Mouse (Mus musculus) left cerebral cortex, postnatal 14 days (tissue): ENCODE measurements at regions not wholly inside any gene's neighbourhood (a gene's known extent, or its start where the extent isn't known, plus 50 kb on each side); places are given as distances from the start of the nearest gene placed in this dataset.

Experiments
- DNase-seq, 2 experiments: peaks; one replicate each; pipeline ENCODE4 v3.0.0; 2021 to 2022; ENCODE audit warnings: low spot score in 2 of 2, mixed read lengths in 1 of 2
- intact Hi-C: fragments of 180-260 bp; cut with DNase I; formaldehyde crosslinking; loops from one replicate; pipeline ENCODE4 v1.15.1; 2025

DNA sequence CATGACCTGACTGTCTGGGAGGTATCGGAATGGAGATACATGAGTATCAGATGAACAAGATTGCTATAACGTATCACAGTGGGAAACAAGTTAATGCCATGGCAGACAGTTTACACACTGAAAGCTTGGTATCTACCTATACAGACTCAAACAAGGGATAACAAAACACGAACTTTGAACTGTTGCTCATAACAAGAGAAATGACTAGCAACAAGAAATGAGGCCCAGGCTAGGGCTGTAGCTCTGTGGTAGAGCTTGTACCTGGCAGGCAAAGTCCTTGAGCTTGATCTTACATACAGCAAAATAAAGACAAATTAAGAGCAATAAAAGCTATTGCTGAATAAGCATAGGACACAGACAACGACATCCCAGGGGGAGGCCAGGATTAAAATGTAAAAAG, 172.4 kb upstream of the Pln start:
- intact Hi-C loops, result no loop called here
- no peak for DNase-seq

DNA sequence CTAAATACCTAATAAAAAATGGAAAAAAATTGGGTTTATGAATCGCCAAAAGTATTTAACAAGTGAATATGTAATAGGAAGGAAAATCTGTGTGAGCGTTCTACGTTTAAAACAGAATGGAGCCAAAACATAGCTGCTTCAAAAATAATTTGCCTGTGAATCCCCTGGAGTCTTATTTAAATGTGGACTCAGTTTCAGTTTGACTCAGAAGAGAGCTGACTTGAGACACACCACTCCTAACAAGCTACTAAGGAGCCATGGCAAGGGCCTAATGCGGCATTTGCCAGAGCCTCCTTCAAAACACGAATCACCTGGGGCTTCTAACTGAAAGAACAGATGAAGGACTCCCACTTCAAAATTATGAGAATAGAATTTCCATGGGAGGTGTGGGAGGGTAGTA, 169.7 kb upstream of the Pln start:
- intact Hi-C loops, result no loop called here
- no peak for DNase-seq

DNA sequence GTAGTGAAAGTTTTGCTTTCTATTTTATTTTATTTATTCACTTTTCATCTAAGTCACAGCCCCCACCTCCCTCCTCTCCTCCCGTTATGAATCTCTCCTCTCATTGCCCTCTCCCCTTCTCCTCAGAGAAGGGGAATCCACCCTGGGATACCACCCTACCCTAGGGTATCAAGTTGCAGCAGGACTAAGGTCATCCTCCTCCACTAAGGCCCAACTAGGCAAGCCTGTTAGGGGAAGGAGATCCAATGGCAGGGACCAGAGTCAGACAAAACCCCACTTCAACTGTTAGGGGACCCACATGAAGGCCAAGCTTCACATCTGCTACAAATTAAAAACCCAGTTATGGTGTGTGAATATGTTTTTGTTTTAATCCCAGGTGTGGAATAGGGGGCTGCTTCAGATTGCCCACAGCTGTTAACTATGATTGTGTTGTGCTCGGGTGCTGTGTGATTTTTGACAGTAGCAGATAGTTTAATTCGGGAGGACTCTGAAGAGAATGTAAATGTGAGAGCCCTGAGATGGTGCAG, 163.4 kb upstream of the Pln start:
- DNase-seq, result no peak
- intact Hi-C loops, result no loop called here

DNA sequence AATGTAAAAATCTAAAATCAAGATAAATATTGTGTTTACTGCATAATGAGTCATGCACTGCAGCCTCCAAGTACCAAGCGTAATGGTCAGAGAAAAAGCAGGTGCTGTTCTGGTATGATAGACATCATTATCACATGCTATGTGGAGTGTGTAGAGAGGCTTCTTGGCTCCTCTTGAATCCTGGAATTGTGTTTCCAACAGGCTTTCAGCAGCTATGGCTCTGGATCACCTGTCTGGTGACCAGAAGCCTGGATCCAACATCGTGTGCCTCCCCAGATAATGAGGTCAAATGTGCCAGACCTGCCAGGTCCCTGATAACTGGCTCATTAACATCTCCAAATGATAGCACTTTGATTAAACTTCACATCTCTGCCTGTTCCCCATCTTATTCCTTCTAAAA, 161.5 kb upstream of the Pln start:
- DNase-seq, result no peak
- intact Hi-C loops, result no loop called here

GRCm38 (mm10) chr10:53178561-53178960, 158.9 kb upstream of the Pln start:
- intact Hi-C loops, result no loop called here
- DNase-seq, result no peak

- intact Hi-C loops, result no loop called here
- no peak for DNase-seq
Observed at GRCm38 (mm10) chr10:53179109-53179508, 158.4 kb upstream of the Pln start.

DNA sequence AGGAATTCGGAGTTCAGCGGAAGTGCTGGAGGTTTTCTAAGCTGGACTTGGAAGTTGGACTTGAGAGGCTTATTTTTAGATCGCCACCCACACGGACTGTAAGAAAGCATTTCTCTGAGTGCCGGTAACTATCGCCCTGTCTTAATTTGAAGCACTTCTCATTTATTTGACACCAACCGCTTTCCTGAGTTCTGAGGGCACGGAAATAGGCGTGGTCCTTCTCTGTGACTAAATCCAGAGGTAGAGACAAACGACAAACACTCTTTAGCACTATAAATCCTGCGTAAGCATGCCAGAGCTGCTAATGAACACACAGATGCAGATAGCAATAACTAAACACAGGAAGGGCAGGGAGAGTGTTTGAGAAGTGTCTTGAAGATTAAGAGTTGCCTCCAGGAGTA, 156.7 kb upstream of the Pln start:
- peak in 1 of 2 experiments; percentile 22 for DNase-seq
- intact Hi-C loops, result no loop called here

- intact Hi-C loops, result no loop called here
- DNase-seq, result no peak
Observed at GRCm38 (mm10) chr10:53181413-53181812, 156.1 kb upstream of the Pln start.

- DNase-seq, result no peak
- intact Hi-C loops, result no loop called here
Observed at GRCm38 (mm10) chr10:53208466-53208865, 129.0 kb upstream of the Pln start.

- intact Hi-C loops, result no loop called here
Observed at GRCm38 (mm10) chr10:53209916-53210315, 127.6 kb upstream of the Pln start.

More at GRCm38 (mm10) chr10:53209916-53210315, 127.6 kb upstream of the Pln start:
- DNase-seq, result no peak
